Mouse (Mus musculus) cerebral cortex, adult 2 months (tissue): Measurements from ENCODE around the gene Pim3.

Source experiments
- WGBS: fragments of 180-500 bp; shearing (Covaris S2); methylation state at CpG from one replicate; pipeline ENCODE4 v1.1.7; 2018; 5-methylcytosine and 5-hydroxymethylcytosine counted together

The Pim3 gene

DNA sequence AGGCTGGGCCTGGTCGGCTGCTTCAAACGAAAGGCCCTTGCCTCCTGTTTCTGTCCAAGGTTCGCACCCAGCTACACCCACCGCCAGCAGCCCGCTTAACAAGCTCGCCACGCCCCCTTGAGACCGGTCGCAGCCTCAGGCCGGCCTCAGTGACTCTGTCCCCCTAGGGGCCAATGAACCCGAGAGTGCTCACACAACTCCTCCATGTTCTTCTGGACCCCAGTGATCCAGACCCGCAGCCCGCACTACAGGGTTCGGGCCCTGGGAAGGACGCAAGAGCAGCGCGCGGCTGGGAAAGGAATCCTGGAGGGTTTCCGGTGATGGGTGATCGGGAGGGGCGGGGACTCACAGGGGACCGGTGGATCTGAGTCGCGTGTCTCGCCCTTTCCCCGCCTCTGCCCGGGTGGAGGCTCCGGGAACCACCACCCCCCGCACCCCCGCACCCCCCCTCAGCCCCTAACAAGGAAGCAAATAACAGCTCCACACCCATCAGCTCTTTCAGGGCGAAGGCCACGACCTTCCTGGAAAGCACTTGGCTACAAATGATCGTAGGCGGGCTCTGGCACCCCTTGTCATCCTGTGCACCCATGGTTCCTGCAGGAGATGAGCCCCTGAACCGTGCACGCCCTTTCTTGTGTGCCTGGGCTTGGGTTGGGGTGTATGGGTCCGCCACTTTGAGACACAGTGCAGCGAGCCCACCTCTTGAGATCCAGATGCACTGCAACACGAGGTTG lies 24.6 kb upstream of the Pim3 start:
- WGBS, result 1% methylated on average over 39 of the region's 39 CpGs

DNA sequence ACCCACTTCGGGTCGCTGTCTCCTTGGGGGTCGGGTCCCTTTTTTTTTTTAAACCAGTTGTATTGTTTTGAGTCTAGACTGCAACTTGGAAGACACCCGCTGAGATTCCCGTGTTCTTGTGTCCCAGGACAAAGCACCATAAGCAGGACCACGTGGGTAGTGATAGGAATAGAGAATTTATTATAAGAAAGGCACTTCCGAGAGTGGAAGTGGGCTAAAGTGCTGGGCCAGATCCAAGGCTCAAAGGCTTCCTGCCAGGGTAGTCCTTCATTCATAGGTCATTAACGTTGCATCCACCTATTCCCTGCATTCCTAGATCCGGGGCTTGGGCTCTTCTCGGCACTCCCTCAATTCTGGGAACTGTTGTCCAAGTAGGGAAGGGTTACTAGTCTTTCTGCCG lies 24.0 kb upstream of the Pim3 start:
- 1% methylated on average over 11 of the region's 11 CpGs for WGBS

DNA sequence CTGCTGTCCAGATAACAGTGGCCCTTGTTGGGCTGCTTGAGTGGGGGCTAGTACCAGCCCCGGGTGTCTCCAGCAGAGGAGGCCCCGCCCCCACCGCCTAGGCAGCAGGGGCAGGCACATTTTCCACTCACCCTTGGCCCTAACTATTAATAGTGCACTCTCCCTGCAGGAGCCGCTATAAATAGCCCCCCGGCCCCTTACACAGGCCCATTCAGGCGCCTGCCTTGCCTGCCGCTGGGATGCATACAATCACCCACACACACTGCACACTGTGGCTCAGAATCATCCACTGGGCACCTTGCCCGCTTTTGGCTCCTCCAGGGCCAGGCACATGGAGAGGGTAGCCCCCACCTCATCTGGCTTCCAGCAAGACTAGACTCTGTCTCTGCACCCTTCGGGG lies 22.7 kb upstream of the Pim3 start:
- WGBS, result 14% methylated on average over 9 of the region's 9 CpGs

DNA sequence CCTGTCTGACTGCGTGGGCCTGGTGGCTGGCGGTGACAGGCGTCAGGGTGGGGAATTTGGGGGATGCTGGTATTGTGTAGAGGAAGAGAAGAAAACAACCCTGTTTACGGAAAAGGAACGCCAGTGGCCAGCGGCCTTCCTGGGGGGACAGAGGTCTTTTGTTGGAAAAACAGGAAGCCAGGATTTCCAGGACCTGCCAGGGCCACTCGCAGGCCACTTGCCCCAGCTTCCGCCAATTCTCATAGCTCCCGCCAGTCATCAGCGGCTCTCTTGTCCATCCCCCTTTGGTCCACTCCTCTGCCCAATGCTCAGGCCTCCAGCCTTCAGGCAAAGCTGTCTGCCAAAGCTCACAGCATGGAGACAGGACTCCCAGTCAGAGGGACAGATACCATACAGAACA lies 21.9 kb upstream of the Pim3 start:
- WGBS, result 50% methylated on average over 10 of the region's 10 CpGs

DNA sequence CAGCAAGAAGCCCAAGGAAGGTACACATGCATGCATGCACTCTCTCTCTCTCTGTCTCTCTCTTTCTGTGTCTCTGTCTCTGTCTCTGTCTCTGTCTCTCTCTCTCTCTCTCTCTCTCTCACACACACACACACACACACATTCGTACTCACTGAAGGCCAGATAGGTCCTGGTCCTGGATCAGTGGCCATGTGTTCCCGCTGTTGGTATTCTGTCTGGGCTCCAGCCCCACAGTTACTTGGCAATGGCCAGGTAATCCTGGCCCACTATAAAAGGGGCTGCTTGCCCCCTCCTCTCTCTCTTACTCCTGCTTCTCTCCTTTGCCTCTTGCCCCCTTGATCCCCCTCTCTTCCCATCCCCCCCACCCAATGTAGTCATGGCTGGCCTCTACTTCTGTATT lies 20.8 kb upstream of the Pim3 start:
- 93% methylated on average over 2 of the region's 2 CpGs for WGBS

DNA sequence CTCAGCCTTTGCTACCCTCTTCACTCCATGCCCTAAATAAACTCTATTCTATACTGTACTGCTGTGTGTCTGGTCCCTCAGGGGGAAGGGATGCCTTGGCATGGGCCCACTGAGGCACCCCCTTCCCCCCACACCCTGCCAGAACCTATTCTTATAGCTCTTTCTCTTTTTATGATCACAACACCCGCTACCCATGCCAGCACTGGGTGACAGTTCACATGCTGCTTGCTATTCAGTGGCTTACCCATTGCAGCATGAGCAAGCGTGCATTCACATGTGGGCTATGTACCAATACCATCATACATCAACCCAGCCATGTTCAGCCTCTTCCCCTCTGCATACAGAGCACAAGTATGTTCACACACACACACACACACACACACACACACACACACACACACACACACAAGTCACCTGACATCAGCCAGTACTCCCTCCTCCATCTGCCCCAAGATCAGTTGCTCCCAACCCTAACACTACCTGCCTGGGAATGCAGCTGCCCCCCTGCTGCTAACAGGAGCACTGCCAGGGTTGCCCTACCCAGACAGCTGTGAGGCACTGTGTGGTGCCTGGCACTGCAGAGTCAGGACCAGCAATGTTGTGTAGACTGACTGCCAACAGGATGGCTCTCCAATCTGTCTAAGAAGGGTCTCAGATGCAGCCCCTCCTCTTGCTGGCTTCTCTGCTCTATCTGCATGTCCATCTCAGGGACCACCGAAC lies 20.2 kb upstream of the Pim3 start:
- WGBS, result 80% methylated on average over 3 of the region's 3 CpGs

DNA sequence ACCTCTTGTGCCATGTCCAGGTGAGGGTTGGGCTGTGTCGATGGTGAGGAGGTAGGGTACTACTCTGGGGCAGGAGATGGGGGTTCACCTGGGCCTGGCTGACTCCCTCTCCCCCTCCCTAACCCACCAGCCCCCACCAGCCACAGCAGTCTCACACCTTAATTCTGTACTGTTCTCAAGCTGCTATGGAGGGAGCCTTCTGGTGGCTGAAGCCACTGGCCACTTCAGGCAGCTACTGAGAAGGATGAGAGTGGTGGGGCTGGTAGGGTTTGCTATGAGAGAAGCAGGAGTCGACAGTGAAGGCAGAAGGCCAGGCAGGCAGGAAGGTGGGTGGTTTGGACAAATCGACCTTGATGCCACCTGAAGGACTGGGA lies 19.7 kb upstream of the Pim3 start:
- 84% methylated on average over 3 of the region's 3 CpGs for WGBS

DNA sequence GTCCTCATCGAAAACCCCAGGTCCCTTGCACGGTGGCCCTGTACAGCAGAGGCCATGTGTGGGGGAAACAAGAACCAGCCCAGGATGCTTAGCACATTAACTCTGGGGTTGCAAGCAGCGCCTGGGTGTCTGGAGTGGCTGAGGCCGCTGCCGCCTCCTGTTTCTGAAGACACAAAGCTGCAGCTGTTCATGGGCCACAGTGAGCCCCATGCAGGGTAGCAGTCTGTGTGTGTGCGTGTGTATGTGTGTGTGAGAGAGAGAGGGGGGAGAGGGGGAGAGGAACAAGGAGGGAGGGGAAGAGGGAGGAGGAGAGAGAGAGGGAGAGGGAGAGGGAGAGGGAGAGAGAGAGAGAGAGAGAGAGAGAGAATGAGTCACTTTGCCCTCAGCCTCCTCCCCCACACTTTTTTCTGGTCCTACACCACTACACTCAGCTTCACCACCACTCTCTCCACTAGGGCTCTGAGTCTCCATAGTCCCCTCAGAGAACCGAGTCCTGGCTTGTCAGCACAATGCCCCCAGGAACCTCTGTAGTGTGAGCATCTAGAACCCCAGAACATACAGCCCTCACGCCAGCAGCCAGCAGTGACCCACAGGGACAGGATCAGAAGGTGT lies 18.4 kb upstream of the Pim3 start:
- WGBS, result 40% methylated on average over 8 of the region's 8 CpGs

DNA sequence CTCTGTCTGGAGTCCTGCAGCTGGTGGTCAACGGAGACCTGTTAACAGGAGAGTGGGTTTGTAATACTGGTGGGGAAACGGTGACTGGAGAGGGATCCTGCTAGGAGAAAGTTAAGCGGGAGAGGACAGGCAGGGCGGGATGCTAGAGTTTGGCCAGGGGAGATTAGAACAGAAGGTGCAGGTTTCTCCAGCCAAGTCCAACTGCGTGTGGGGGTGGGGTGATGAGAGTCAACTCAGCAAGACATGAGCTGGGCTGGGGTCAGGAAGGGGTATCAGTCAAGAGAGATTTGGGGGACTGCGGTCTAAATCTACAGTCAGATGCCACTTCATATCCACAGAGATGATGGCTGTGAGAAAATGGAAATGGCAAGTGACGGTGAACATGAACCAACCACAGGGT lies 17.0 kb upstream of the Pim3 start:
- WGBS, result 90% methylated on average over 7 of the region's 7 CpGs

DNA sequence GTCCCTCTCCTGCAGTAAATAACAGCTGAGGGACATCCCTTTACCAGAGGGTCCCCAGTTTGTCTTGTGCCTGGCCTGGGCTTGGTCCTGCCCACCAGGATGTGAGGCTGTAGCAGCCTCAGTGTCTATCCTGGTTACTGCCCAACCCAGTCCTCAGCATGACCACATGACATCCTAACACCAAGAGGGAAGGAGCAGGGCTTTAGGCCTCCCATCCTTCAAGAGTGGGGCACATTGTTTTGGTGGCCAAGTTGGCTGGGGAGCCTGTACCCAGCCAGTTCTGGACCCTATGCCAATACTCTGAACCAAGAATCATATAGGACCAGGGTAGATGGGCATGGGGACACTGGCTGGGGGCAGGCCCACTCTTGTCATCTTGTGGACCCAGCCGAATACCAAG lies 13.3 kb upstream of the Pim3 start:
- WGBS, result 100% methylated on average over 1 of the region's 1 CpGs

DNA sequence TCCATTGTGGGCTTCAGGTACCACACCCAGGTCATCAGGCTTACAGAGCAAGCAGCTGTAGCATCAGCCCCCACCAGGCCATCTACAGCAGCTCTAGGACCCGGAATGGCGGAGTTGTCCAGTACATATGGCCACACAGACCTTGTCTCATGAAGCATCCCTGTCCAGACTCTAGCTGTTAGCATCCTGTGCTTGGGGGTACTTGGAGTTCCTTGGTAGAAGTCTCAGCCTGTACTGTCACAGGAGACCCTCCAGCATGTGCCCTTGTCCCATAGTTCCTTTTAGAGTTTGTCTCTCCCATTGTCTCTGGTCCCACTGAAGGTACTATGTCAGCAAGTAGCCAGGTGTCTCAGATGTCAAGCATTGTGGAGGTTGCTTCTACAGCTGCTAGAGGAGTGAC lies 12.4 kb upstream of the Pim3 start:
- 91% methylated on average over 2 of the region's 2 CpGs for WGBS

DNA sequence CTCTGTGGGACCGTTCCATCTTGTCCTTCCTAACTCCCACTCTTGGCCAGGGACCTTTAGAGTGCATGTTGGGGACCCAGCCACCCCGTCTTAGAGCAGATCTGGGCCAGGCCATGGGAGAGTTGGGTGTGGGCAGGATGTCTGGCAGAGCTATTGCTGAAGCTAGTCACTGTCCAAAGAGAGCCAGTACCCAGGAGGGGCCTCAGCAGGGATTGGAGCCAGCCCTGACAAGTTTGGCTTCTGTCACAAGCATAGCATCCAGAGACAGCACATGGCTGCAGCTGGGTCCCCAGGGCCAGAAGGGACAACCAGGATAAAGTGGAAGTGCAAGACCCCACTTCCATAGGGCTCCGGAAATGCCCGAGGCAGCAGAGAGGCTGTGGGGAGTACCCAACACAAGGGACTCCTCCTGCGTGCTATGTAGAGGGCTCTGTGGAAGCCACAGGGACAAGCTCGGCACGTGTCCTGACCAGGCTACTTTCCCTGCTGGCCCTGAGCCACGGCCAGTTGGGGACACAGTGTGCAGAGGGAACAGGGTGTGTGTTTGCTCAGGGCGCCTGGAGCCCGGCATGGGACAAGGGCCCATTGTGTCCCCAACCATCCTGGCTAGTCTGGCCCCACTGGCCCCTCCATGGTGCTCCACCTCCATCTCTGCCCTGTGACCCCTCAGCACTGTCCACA lies 11.7 kb upstream of the Pim3 start:
- 43% methylated on average over 10 of the region's 10 CpGs for WGBS

DNA sequence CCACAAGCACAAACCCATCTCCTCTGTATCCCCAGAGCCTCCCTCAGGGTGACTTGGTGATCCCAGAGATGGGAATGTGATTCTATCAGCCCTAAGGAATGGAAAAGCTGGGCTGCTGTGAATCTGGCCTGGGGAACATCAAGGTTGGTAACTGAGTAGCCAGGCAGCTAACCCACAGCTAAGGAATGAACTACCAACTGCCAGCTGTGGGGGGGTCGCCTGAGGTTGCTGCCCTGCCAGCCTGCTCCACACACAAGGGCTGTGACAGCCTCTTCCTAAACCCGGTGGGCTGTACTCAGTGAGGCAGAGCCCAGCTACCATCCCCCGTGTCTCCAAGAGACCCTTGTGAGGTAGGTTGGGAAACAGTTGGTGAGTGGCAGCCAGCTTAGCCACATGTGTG lies 10.9 kb upstream of the Pim3 start:
- 45% methylated on average over 3 of the region's 3 CpGs for WGBS

DNA sequence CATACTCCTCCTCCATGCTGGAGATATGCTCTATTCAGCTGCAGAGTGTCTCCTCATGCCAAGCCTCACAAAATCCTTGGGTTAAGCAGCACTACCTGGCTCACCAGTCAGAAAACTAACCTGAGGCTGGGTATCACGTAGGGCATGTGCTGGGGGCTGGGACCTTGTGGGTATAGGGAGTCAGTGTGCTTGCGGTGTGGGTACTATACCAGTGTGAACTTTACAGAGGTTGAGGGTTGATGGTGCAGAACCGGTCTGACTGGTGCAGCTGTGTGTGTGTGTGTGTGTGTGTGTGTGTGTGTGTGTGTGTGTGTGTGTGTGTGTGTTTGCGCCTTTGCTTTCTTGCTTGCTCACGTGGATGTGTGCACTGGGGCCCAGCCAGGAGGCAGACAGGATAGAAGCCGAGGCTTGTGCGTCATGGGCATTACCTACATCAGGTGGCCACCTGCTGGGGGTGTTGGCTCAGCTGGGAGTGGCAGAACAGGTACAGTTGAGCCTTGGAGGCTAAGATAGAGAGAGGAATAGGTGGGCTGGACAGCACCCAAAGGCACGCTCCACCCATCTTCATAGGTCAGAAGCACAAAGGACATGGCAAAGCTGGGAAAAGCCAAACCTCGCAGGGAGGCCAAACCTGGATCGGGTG lies 10.4 kb upstream of the Pim3 start:
- WGBS, result 85% methylated on average over 10 of the region's 10 CpGs

DNA sequence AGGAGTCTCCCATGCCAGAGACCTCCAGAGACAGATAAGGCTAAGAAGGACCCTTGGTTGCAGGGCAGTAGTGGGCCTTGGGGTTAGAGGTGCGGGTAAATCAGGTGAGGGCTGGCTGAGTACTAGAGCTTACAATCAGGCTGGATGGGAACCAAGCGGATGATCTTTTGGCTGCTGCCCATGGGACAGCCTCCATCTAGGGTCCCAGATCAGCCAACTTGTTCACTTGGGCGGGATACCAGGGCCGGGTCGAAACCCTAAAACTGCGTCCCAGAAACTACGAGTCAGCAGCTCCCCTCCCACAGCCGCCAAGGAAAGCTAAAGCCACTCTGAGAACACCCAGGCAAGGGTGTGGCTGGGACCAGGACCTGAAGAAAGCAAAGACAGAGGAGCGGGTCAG lies 8.9 kb upstream of the Pim3 start:
- 93% methylated on average over 9 of the region's 9 CpGs for WGBS

DNA sequence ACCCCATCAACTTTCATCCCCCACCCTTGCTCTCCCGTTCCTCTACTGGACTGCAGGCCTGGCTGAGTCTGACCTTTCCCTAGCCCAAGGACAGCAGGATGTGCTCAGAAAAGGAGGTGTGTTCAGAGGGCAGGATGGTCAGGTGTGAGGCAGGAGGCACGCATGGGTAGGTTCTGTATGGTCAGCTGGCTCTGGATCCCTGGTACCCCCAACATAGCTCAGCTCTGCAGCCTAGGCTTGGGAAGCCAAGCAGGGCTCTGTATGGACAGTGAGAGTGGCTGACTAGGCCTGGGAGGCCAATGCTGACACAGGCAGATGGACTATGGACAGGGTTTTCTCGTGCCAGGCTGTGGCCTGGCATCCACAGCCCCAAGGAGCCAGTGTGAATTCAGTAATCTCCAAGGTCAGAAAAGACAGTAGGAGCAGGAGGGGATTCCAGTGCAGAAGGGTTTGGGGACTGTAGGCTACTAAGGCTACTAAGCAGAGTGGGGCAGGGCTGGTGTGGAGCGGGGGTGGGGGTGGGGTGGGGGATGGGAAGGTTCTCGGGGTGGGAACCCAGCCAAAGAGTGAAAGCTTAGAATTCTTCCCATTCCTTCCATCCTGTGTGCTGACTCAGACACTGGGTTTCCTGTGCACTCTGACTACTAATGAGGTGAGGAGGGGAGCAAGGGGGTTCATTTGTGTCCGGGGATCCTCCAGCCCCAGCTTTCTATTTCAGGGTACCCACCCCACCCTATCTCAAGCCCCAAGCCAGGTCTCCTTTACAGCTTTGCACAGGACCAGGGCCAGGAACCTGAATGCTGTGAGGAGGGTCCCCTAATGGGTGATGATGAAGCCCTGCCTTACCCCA lies 7.6 kb upstream of the Pim3 start:
- 52% methylated on average over 6 of the region's 6 CpGs for WGBS

DNA sequence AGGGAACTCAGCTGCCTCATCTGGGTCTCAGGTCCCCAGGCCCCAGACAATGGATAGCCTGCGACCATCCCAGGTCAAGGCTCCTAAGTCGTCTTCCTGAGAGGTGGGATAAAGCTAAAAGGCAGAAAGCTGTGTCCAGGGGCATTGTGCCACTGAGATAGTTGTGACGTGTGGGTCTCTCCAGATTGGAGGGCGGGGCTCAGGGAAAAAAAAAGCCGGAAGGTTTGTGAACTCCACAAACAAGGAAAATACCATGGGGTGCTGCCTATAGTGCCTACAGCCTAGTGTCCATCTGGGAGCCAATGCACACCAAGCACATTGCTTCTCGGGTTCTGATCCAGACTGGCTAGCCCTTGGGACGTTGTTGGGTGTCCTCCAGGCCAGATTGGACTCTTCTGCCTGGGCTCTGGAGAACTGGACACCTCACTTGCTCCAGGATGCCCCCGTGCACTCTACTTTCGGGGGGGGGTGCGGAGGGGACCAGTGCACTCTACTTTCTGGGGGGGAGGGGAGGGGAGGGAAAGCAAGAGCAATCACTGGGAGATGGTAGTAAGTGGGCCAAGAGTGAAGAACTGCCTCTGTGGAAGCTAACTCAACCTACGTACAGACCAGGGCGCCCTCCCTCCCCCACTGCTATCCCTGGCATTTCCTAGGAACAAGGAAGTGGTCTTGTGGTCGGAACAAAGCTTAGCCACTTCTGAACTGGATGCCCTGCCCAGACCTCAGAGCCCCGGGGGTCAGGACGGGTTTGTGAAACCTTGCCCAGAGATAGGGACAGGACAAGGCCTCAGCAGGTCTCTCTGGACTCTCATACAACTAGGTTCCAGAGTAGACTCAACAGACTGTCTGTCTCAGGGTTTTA lies 6.8 kb upstream of the Pim3 start:
- WGBS, result 77% methylated on average over 15 of the region's 15 CpGs

DNA sequence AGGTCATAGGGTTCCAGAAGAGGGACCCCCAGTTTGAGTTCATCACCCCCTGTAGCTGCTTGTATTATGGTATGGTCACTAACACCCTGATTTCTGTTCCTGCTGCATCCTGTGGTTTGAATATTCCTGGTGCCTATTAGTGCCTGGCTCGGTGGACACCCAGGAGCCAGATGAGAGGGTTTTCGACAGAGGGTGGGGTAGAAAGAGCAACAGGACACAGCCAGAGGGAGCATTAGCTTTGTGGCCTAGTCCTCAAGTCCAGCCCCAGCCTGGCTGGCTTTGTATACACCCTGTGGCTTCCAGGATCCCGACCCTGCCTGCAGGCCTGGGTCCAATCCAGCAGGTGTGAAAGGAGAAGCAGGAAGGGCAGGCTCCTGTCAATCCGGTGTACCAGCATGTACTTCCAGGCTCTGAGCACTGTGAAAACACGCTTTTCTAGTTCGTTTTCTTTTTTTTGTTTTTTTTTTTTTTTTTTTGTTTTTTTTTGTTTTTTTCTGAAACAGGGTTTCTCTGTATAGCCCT lies 6.0 kb upstream of the Pim3 start:
- WGBS, result 85% methylated on average over 6 of the region's 6 CpGs

DNA sequence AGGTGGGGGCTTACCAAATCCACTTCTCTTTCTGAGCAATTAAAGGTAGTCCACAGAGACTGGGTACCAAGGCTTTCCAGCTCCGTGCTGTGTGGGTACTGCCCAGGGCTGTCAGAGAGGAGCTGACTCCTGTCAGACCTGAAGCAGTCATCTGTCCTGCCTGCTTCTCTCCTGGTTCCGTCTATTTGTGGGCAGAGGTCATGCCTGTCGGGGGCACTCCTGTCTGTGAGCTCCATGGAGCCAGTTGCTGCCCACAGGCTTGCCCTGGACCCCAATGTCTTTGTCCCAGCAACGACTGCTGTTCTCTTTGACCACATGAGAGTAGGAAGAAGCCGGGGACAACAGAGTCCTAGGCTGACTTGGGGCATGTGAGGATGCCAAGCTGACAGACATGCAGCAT lies 5.4 kb upstream of the Pim3 start:
- 93% methylated on average over 5 of the region's 5 CpGs for WGBS

DNA sequence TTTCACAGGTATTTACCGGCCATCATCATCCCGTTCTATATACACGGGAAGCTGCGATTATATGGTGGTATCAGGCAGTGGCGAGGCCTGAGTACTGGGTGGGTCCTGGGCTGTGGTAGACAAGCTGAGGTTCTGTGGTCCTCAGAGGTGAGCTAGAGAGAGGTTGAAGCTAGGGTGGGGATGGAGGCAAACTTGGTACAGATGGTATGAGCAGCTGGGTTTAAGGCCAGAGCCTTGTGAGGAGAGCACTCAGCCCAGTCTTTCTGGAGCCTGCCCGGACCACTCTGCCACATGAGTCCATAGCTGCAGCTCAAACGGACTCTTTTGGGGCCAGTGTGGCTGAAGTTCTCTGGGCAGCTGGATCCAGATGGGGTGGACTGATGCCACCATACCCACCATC lies 4.6 kb upstream of the Pim3 start:
- WGBS, result 95% methylated on average over 7 of the region's 7 CpGs
